Mouse (Mus musculus) kidney, postnatal 0 days (tissue): Measurements from ENCODE around the gene Rasa4. TPM values are rescaled to one million over a fixed set of nuclear protein-coding genes. Genes with fewer than 3 reads are reported as not detected.
"Not testable (repeated sequence)": the region's sequence is repeated elsewhere in the genome, so short reads cannot be mapped to it uniquely, and the experiment has no call there.

Source experiments
- ATAC-seq: fragments of 200-750 bp; cut with Nextera tagmentation; replicated peaks from 2 replicates; pipeline ENCODE4 v1.8.0; 2017; ENCODE audit warnings: low read depth, moderate number of reproducible peaks, moderate TSS enrichment, moderate library complexity; ENCODE audit not compliant: low FRiP score
- DNase-seq: peaks from one replicate; pipeline ENCODE4 v3.0.0-alpha.2; 2016; ENCODE audit warnings: low spot score
- H3K27ac ChIP-seq: fragments of 300-500 bp; sonication (generic); 2 replicates; pipeline ENCODE4 v1.5.1; 2014; ENCODE audit warnings: mild to moderate bottlenecking
- H3K27me3 ChIP-seq: fragments of 300-500 bp; sonication (generic); 2 replicates; pipeline ENCODE4 v1.6.1; 2014; ENCODE audit warnings: low read length, mixed read lengths; ENCODE audit not compliant: insufficient read depth
- H3K36me3 ChIP-seq: fragments of 300-500 bp; sonication (generic); 2 replicates; pipeline ENCODE4 v1.6.1; 2014; ENCODE audit warnings: low read length, mixed read lengths; ENCODE audit not compliant: insufficient read depth
- H3K4me1 ChIP-seq: fragments of 300-500 bp; sonication (generic); replicated peaks from 2 replicates; pipeline ENCODE4 v1.6.1; 2014; ENCODE audit warnings: antibody characterized with exemption, low read length, mixed read lengths; ENCODE audit not compliant: insufficient read depth
- H3K4me2 ChIP-seq: fragments of 300-500 bp; sonication (generic); 2 replicates; pipeline ENCODE4 v1.6.1; 2014; ENCODE audit warnings: mild to moderate bottlenecking, low read length, moderate library complexity, mixed read lengths
- H3K4me3 ChIP-seq: fragments of 300-500 bp; sonication (generic); replicated peaks from 2 replicates; pipeline ENCODE4 v1.5.1; 2014; ENCODE audit warnings: low read depth, low read length
- H3K9ac ChIP-seq: fragments of 300-500 bp; sonication (generic); 2 replicates; pipeline ENCODE4 v1.6.1; 2014; ENCODE audit warnings: low read depth, low read length
- H3K9me3 ChIP-seq: fragments of 300-500 bp; sonication (generic); replicated peaks from 2 replicates; pipeline ENCODE4 v1.6.1; 2016; ENCODE audit warnings: low read length, inconsistent platforms, mixed read lengths
- CTCF ChIP-seq: IDR thresholded peaks from 2 replicates; pipeline ENCODE4 v1.5.1; 2016; ENCODE audit warnings: antibody characterized with exemption, low read depth, mild to moderate bottlenecking, moderate library complexity
- WGBS: fragments of 180-500 bp; shearing (Covaris S2); extraction: QIAGEN DNeasy Blood & Tissue Kit; methylation state at CpG from one replicate; pipeline ENCODE4 v1.1.7; 2014; 5-methylcytosine and 5-hydroxymethylcytosine counted together
- microRNA-seq: library from miRNA; unstranded; fragments of <30 nt; microRNA quantifications from one replicate; pipeline ENCODE4, GENCODE M21; 2016
- polyA plus RNA-seq: library from polyadenylated mRNA; unstranded; fragments of >200 nt; fragmentation: Nextera tagmentation; extraction: Ambion mirVana; gene quantifications from 2 replicates; pipeline ENCODE4 v1.2.1, GENCODE M21; 2015

The Rasa4 gene
- polyA plus RNA-seq, 1 experiment from 2014 or later, result 8.8 TPM

- H3K4me2 ChIP-seq, result no peak overlapping the region
- 86% methylated on average over 1 of the region's 1 CpGs for WGBS
- no peak overlapping the region for H3K9ac ChIP-seq
- no peaks in the 10 kb centered on the region for H3K9me3 ChIP-seq
- DNase-seq (no peak), ATAC-seq (no peak)
- H3K36me3 ChIP-seq, result no peaks in the 10 kb centered on the region
- no peaks in the 10 kb centered on the region for H3K4me1 ChIP-seq
- no peak overlapping the region for H3K4me3 ChIP-seq
- no peak overlapping the region for H3K27ac ChIP-seq
- no peaks in the 10 kb centered on the region for H3K27me3 ChIP-seq
- TF ChIP-seq CTCF, result no peak
These were observed 63.2 kb downstream of the Rasa4 start for GRCm38 (mm10) chr5:136146936-136147335.

- Histone ChIP-seq H3K27me3 (no peaks in the 10 kb centered on the region), H3K27ac (no peak overlapping the region), H3K9me3 (no peaks in the 10 kb centered on the region), H3K9ac (no peak overlapping the region), H3K4me2 (no peak overlapping the region), H3K36me3 (no peaks in the 10 kb centered on the region), H3K4me1 (no peaks in the 10 kb centered on the region), H3K4me3 (no peak overlapping the region)
- 71% methylated on average over 8 of the region's 8 CpGs for WGBS
- no peak for TF ChIP-seq CTCF
- ATAC-seq (no peak), DNase-seq (no peak)
These were observed 64.0 kb downstream of the Rasa4 start for GRCm38 (mm10) chr5:136147704-136148103.

- not testable (repeated sequence) for H3K9me3 ChIP-seq, H3K27me3 ChIP-seq, H3K4me2 ChIP-seq, H3K27ac ChIP-seq, H3K4me1 ChIP-seq, H3K4me3 ChIP-seq, ATAC-seq, H3K36me3 ChIP-seq, DNase-seq, H3K9ac ChIP-seq
- WGBS, result 68% methylated on average over 5 of the region's 5 CpGs
These were observed 65.4 kb downstream of the Rasa4 start for GRCm38 (mm10) chr5:136149134-136149576.

GRCm38 (mm10) chr5:136152365-136152764 lies 68.6 kb downstream of the Rasa4 start:
- H3K4me1 ChIP-seq, result no peaks in the 10 kb centered on the region
- no peaks in the 10 kb centered on the region for H3K27me3 ChIP-seq
- DNase-seq (no peak), ATAC-seq (no peak)
- TF ChIP-seq CTCF, result no peak
- WGBS, result 68% methylated on average over 8 of the region's 8 CpGs
- H3K9ac ChIP-seq, result no peak overlapping the region
- no peak overlapping the region for H3K4me3 ChIP-seq
- no peak overlapping the region for H3K4me2 ChIP-seq
- no peaks in the 10 kb centered on the region for H3K9me3 ChIP-seq
- no peak overlapping the region for H3K27ac ChIP-seq
- H3K36me3 ChIP-seq, result no peaks in the 10 kb centered on the region

- H3K9ac ChIP-seq, result no peak overlapping the region
- no peak overlapping the region for H3K4me3 ChIP-seq
- WGBS, result 71% methylated on average over 5 of the region's 5 CpGs
- no peaks in the 10 kb centered on the region for H3K27me3 ChIP-seq
- H3K36me3 ChIP-seq, result no peaks in the 10 kb centered on the region
- DNase-seq (no peak), ATAC-seq (no peak)
- no peaks in the 10 kb centered on the region for H3K4me1 ChIP-seq
- no peak for TF ChIP-seq CTCF
- H3K27ac ChIP-seq, result no peak overlapping the region
- H3K4me2 ChIP-seq, result no peak overlapping the region
- no peaks in the 10 kb centered on the region for H3K9me3 ChIP-seq
These were observed 71.7 kb downstream of the Rasa4 start for GRCm38 (mm10) chr5:136155399-136155798.

- ATAC-seq, H3K4me2 ChIP-seq, H3K9me3 ChIP-seq, H3K9ac ChIP-seq, DNase-seq, H3K4me3 ChIP-seq, H3K4me1 ChIP-seq, H3K27ac ChIP-seq, H3K27me3 ChIP-seq, H3K36me3 ChIP-seq: not testable (repeated sequence)
- WGBS, result 81% methylated on average over 11 of the region's 12 CpGs
These were observed 76.4 kb downstream of the Rasa4 start for GRCm38 (mm10) chr5:136160084-136160483.

Small RNA genes within 50 kb of the gene (microRNA-seq; reads per million reads assigned to microRNA genes)
- gene Mir7035, result not detected

Other genes with a start within 250 kb of the Rasa4 start
- 99.9 and 113 TPM in 2 replicates for gene Hspb1, start 196.0 kb upstream of the Rasa4 start, polyA plus RNA-seq
- 89.4 and 105 TPM in 2 replicates for gene Ywhag, start 149.3 kb upstream of the Rasa4 start, polyA plus RNA-seq
- 6.7 and 7.5 TPM in 2 replicates for gene Ssc4d, start 109.4 kb upstream of the Rasa4 start, polyA plus RNA-seq
- 0.13 and 0.16 TPM in 2 replicates for gene Zp3, start 103.8 kb upstream of the Rasa4 start, polyA plus RNA-seq
- gene Dtx2, start 89.1 kb upstream of the Rasa4 start, polyA plus RNA-seq, result 21.8 and 22.7 TPM in 2 replicates
- gene Upk3b, start 45.4 kb upstream of the Rasa4 start, polyA plus RNA-seq, result 5.1 and 6.0 TPM in 2 replicates
- gene Upk3bl, start 29.4 kb upstream of the Rasa4 start, polyA plus RNA-seq, result 4.0 and 6.1 TPM in 2 replicates
- 239 and 250 TPM in 2 replicates for gene Polr2j, start 32.7 kb downstream of the Rasa4 start, polyA plus RNA-seq
- 21.6 and 23.1 TPM in 2 replicates for gene Lrwd1, start 52.2 kb downstream of the Rasa4 start, polyA plus RNA-seq
- gene Alkbh4, start 52.2 kb downstream of the Rasa4 start, polyA plus RNA-seq, result 12.2 and 15.4 TPM in 2 replicates
- 6.2 and 6.9 TPM in 2 replicates for gene Orai2, start 86.8 kb downstream of the Rasa4 start, polyA plus RNA-seq
- gene Prkrip1, start 115.0 kb downstream of the Rasa4 start, polyA plus RNA-seq, result 44.2 and 46.6 TPM in 2 replicates
- gene Sh2b2, start 162.6 kb downstream of the Rasa4 start, polyA plus RNA-seq, result 3.1 and 4.1 TPM in 2 replicates